Mouse (Mus musculus) MEL (cell line): ENCODE measurements around the gene Zfp949. TPM values are rescaled to one million over a fixed set of nuclear protein-coding genes. Genes with fewer than 3 reads are reported as not detected.
A peak's percentile ranks its signal among the peaks of the same experiment; 100 is the strongest.

Experiments used
- DNase-seq: peaks from one replicate; pipeline ENCODE4 v3.0.0; 2011; ENCODE audit warnings: low read depth, low spot score
- H3K27ac ChIP-seq: 2 replicates; pipeline ENCODE4 v1.5.1; 2012; ENCODE audit warnings: low read depth, mild to moderate bottlenecking, control low read depth, low read length, moderate library complexity; ENCODE audit not compliant: control insufficient read depth
- H3K27me3 ChIP-seq, 2 experiments: fragments of 150-350 bp in 1 of 2; sonication (generic) in 1 of 2; 2 replicates each; pipeline ENCODE4 v1.6.1; 2012; ENCODE audit warnings: low read length in 2 of 2, mild to moderate bottlenecking in 2 of 2, improper control_type of control experiment in 1 of 2, moderate library complexity in 1 of 2; ENCODE audit not compliant: insufficient read depth in 2 of 2, control insufficient read depth in 1 of 2
- H3K36me3 ChIP-seq, 2 experiments: 2 replicates each; pipeline ENCODE4 v1.6.1; 2012 to 2014; ENCODE audit warnings: low read length in 2 of 2, improper control_type of control experiment in 1 of 2, inconsistent platforms in 1 of 2, mild to moderate bottlenecking in 1 of 2; ENCODE audit not compliant: insufficient read depth in 2 of 2, control insufficient read depth in 1 of 2
- H3K4me1 ChIP-seq, 2 experiments: fragments of 150-350 bp in 1 of 2; sonication (generic) in 1 of 2; 2 replicates each; pipeline ENCODE4 v1.6.1; 2012; ENCODE audit warnings: low read length in 2 of 2, improper control_type of control experiment in 1 of 2, mild to moderate bottlenecking in 1 of 2; ENCODE audit not compliant: insufficient read depth in 2 of 2, control insufficient read depth in 1 of 2
- H3K4me3 ChIP-seq, 2 experiments: fragments of 150-350 bp in 1 of 2; sonication (generic) in 1 of 2; 2 replicates each; pipeline ENCODE4 v1.5.1; 2012; ENCODE audit warnings: low read depth in 2 of 2, low read length in 2 of 2, mild to moderate bottlenecking in 2 of 2, moderate library complexity in 2 of 2, control low read depth in 1 of 2, improper control_type of control experiment in 1 of 2; ENCODE audit not compliant: control insufficient read depth in 1 of 2, insufficient read depth in 1 of 2
- H3K79me2 ChIP-seq: 2 replicates; pipeline ENCODE4 v1.6.1; 2012; ENCODE audit warnings: mild to moderate bottlenecking, low read length, moderate library complexity; ENCODE audit not compliant: control insufficient read depth, poor library complexity, insufficient read depth
- H3K9ac ChIP-seq: 2 replicates; pipeline ENCODE4 v1.6.1; 2012; ENCODE audit warnings: low read depth, mild to moderate bottlenecking, control low read depth, low read length, moderate library complexity; ENCODE audit not compliant: control insufficient read depth, poor library complexity, severe bottlenecking
- H3K9me3 ChIP-seq: fragments of 150-350 bp; sonication (generic); replicated peaks from 2 replicates; pipeline ENCODE4 v1.6.1; 2012; ENCODE audit warnings: mild to moderate bottlenecking, low read length, improper control_type of control experiment, moderate library complexity; ENCODE audit not compliant: insufficient read depth
- CHD2 ChIP-seq: IDR thresholded peaks from 2 replicates; pipeline ENCODE4 v1.6.1; 2011; ENCODE audit warnings: low read length, improper control_type of control experiment
- ELF1 ChIP-seq: IDR thresholded peaks from 2 replicates; pipeline ENCODE4 v1.6.1; 2014; ENCODE audit warnings: low read depth, mild to moderate bottlenecking, inconsistent platforms, low read length, improper control_type of control experiment, moderate library complexity
- EP300 ChIP-seq, 2 experiments: IDR thresholded peaks; 2 replicates each; pipeline ENCODE4 v1.6.1; 2011; ENCODE audit warnings: improper control_type of control experiment in 2 of 2, low read length in 2 of 2, low read depth in 1 of 2, mild to moderate bottlenecking in 1 of 2
- GABPA ChIP-seq: IDR thresholded peaks from 2 replicates; pipeline ENCODE4 v1.6.1; 2012; ENCODE audit warnings: low read depth, mild to moderate bottlenecking, inconsistent platforms, low read length, improper control_type of control experiment, moderate library complexity
- GATA1 ChIP-seq: IDR thresholded peaks from 2 replicates; pipeline ENCODE4 v1.6.1; 2011; ENCODE audit warnings: low read depth, low read length, improper control_type of control experiment
- HCFC1 ChIP-seq: IDR thresholded peaks from 2 replicates; pipeline ENCODE4 v1.6.1; 2012; ENCODE audit warnings: low read depth, mild to moderate bottlenecking, inconsistent platforms, low read length, improper control_type of control experiment, moderate library complexity
- MAX ChIP-seq: IDR thresholded peaks from 2 replicates; pipeline ENCODE4 v1.6.1; 2011; ENCODE audit warnings: low read length, improper control_type of control experiment
- MAZ ChIP-seq: IDR thresholded peaks from 2 replicates; pipeline ENCODE4 v1.6.1; 2012; ENCODE audit warnings: low read depth, mild to moderate bottlenecking, inconsistent platforms, low read length, improper control_type of control experiment
- MEF2A ChIP-seq: IDR thresholded peaks from 2 replicates; pipeline ENCODE4 v1.6.1; 2014; ENCODE audit warnings: low read depth, mild to moderate bottlenecking, inconsistent platforms, low read length, improper control_type of control experiment; ENCODE audit not compliant: poor library complexity, insufficient replicate concordance, severe bottlenecking; ENCODE audit errors: extremely low read depth
- MYC ChIP-seq: IDR thresholded peaks from 2 replicates; pipeline ENCODE4 v1.6.1; 2011; ENCODE audit warnings: low read depth, mild to moderate bottlenecking, low read length, improper control_type of control experiment, moderate library complexity
- NRF1 ChIP-seq: IDR thresholded peaks from 2 replicates; pipeline ENCODE4 v1.6.1; 2014; ENCODE audit warnings: low read depth, mild to moderate bottlenecking, inconsistent platforms, low read length, improper control_type of control experiment, moderate library complexity; ENCODE audit not compliant: poor library complexity, insufficient read depth, severe bottlenecking
- POLR2A ChIP-seq, 2 experiments: IDR thresholded peaks; 2 replicates each; pipeline ENCODE4 v1.6.1; 2011 to 2012; ENCODE audit warnings: low read length in 2 of 2, mild to moderate bottlenecking in 2 of 2, control low read depth in 1 of 2, improper control_type of control experiment in 1 of 2, low read depth in 1 of 2, moderate library complexity in 1 of 2; ENCODE audit not compliant: control insufficient read depth in 1 of 2, insufficient read depth in 1 of 2, poor library complexity in 1 of 2
- POLR2AphosphoS2 ChIP-seq: IDR thresholded peaks from 2 replicates; pipeline ENCODE4 v1.6.1; 2011; ENCODE audit warnings: low read length, improper control_type of control experiment
- SIN3A ChIP-seq: IDR thresholded peaks from 2 replicates; pipeline ENCODE4 v1.6.1; 2012; ENCODE audit warnings: low read length, improper control_type of control experiment, inconsistent platforms
- TAL1 ChIP-seq: IDR thresholded peaks from 2 replicates; pipeline ENCODE4 v1.6.1; 2012; ENCODE audit warnings: mild to moderate bottlenecking, inconsistent platforms, low read length, moderate library complexity, mixed read lengths
- TBP ChIP-seq: IDR thresholded peaks from 2 replicates; pipeline ENCODE4 v1.8.0; 2011; ENCODE audit warnings: low read depth, low read length, improper control_type of control experiment
- TCF12 ChIP-seq: IDR thresholded peaks from 2 replicates; pipeline ENCODE4 v1.6.1; 2014; ENCODE audit warnings: low read depth, mild to moderate bottlenecking, inconsistent platforms, low read length, improper control_type of control experiment, moderate library complexity
- ZMIZ1 ChIP-seq: IDR thresholded peaks from 2 replicates; pipeline ENCODE4 v1.6.1; 2012; ENCODE audit warnings: low read depth, mild to moderate bottlenecking, inconsistent platforms, low read length, improper control_type of control experiment, moderate library complexity
- ZNF384 ChIP-seq: IDR thresholded peaks from 2 replicates; pipeline ENCODE4 v1.6.1; 2012; ENCODE audit warnings: low read depth, mild to moderate bottlenecking, inconsistent platforms, low read length, improper control_type of control experiment
- polyA plus RNA-seq, 2 experiments: library from polyadenylated mRNA; stranded (reverse) in 1 of 2; unstranded in 1 of 2; fragments of >175 nt in 1 of 2; fragments of >200 nt in 1 of 2; gene quantifications; 2 replicates each; pipeline versions ENCODE4 v1.2.1 to v1.2.4; 2012; ENCODE audit warnings: low replicate concordance in 2 of 2, low read depth in 1 of 2; ENCODE audit not compliant: insufficient read length in 2 of 2, insufficient read depth in 1 of 2, missing spikeins in 1 of 2
- total RNA-seq: library from RNA; depleted of rRNA; stranded (reverse); fragments of 300-350 nt; gene quantifications from 2 replicates; pipeline ENCODE4 v1.2.3, GENCODE M21; 2012

The Zfp949 gene
- total and polyA plus RNA-seq, 3 experiments: 4.5 to 4.6 TPM; not detected in 1

DNA sequence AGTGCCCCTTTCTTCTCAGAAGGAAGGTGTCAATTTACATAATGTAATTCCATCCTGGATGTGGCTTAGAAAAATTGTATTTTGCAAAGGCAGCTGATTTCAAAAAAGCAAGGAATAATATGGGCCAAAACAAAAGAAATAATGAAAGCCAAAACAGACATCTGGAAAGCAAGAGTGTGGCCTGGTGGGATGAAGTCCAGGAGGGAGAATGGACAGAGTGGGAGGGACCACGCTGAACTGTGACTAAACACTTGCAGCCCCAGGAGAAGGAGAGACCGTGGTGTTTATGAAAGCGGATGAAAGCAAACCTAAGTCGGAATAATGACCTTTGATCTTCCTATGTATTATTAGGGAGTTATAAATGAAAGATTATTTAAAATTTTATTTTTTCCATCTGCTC, 19.9 kb upstream of the Zfp949 start:
- no peak for TF ChIP-seq GABPA
- TF ChIP-seq POLR2A (IDR thresholded peaks at IDR 0.05; ENCODE audit: control insufficient read depth in 1 of 2, insufficient read depth in 1 of 2, low read depth in 1 of 2, low read length in 2 of 2, poor library complexity in 1 of 2): no peak
- TF ChIP-seq TCF12: no peak
- no peak for TF ChIP-seq HCFC1
- TF ChIP-seq ELF1: no peak
- TF ChIP-seq TBP: no peak
- TF ChIP-seq MYC: no peak
- TF ChIP-seq MAX: no peak
- TF ChIP-seq CHD2: no peak
- no peak for TF ChIP-seq MEF2A
- TF ChIP-seq MAZ: no peak
- no peak for TF ChIP-seq POLR2AphosphoS2
- no peak overlapping the region for H3K9ac ChIP-seq
- peaks cover 5% of the 10 kb centered on the region for H3K79me2 ChIP-seq
- no peak overlapping the region for H3K27ac ChIP-seq
- H3K9me3 ChIP-seq: no peaks in the 10 kb centered on the region
- no peaks in the 10 kb centered on the region for H3K27me3 ChIP-seq
- no peak for DNase-seq
- peaks cover 0 to 22% of the 10 kb centered on the region in 2 experiments; a peak in 2 of 4 replicates for H3K36me3 ChIP-seq
- no peak overlapping the region for H3K4me3 ChIP-seq
- peaks cover 2 to 9% of the 10 kb centered on the region in 2 experiments for H3K4me1 ChIP-seq

DNA sequence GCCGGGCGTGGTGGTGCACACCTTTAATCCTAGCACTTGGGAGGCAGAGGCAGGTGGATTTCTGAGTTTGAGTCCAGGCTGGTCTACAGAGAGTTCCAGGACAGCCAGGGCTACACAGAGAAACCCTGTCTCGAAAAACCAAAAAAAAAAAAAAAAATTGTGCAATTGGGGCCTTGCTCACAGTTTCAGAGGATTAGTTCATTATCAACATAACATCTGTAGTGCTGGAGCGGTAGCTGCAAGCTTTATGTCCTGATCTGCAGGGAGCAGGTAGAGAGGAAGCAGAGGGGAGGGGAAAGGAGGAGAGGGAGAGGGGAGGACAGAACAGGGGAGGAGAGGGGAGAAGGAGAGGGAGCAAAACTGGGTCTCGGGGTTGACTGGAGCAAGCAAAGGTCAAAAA, 19.1 kb upstream of the Zfp949 start:
- no peak for TF ChIP-seq SIN3A
- TF ChIP-seq TCF12: peak; percentile 35; the same call in 1 of the 2 replicates
- TF ChIP-seq EP300 (IDR thresholded peaks at IDR 0.05; ENCODE audit: low read depth in 1 of 2, low read length in 2 of 2): peak in 1 of 2 experiments; percentile 51; a peak in 2 of 4 replicates
- peak; percentile 48 for TF ChIP-seq TAL1
- TF ChIP-seq GATA1: peak; percentile 34; the same call in 1 of the 2 replicates
- no peak for TF ChIP-seq NRF1
- TF ChIP-seq ZNF384: peak; percentile 90
- TF ChIP-seq ZMIZ1: no peak
- TF ChIP-seq, all 39 proteins: peak for 5
- H3K36me3 ChIP-seq: peaks cover 0 to 28% of the 10 kb centered on the region in 2 experiments; a peak in 2 of 4 replicates
- H3K79me2 ChIP-seq: 0 out of 2 replicates have a peak, but pooled peaks cover 1% of the 10 kb centered on the region
- H3K27ac ChIP-seq: 0 out of 2 replicates have a peak overlapping the region, but pooled peaks have one; percentile 13
- peak overlapping the region; percentile 28; the same call in 1 of the 2 replicates for H3K9ac ChIP-seq
- no peak overlapping the region for H3K4me3 ChIP-seq
- no peaks in the 10 kb centered on the region for H3K9me3 ChIP-seq
- no peaks in the 10 kb centered on the region for H3K27me3 ChIP-seq
- peaks cover 7 to 9% of the 10 kb centered on the region in 2 experiments for H3K4me1 ChIP-seq
- DNase-seq: peak; percentile 49
